Mouse (Mus musculus) neural tube, embryonic 15.5 days (tissue): ENCODE measurements around the gene Dlg2. TPM values are rescaled to one million over a fixed set of nuclear protein-coding genes. Genes with fewer than 3 reads are reported as not detected.

Source experiments
- ATAC-seq: fragments of 200-750 bp; cut with Nextera tagmentation; 2 replicates; pipeline ENCODE4 v1.8.0; 2017; ENCODE audit warnings: mild to moderate bottlenecking, moderate TSS enrichment, moderate library complexity; ENCODE audit not compliant: low FRiP score
- H3K27ac ChIP-seq: fragments of 300-500 bp; sonication (generic); replicated peaks from 2 replicates; pipeline ENCODE4 v1.5.1; 2015; ENCODE audit warnings: mild to moderate bottlenecking, inconsistent platforms
- H3K27me3 ChIP-seq: fragments of 300-500 bp; sonication (generic); replicated peaks from 2 replicates; pipeline ENCODE4 v1.6.1; 2015; ENCODE audit warnings: inconsistent platforms
- H3K36me3 ChIP-seq: fragments of 300-500 bp; sonication (generic); 2 replicates; pipeline ENCODE4 v1.6.1; 2015; ENCODE audit warnings: inconsistent platforms
- H3K4me1 ChIP-seq: fragments of 300-500 bp; sonication (generic); 2 replicates; pipeline ENCODE4 v1.6.1; 2015; ENCODE audit warnings: inconsistent platforms
- H3K4me2 ChIP-seq: fragments of 300-500 bp; sonication (generic); 2 replicates; pipeline ENCODE4 v1.6.1; 2015; ENCODE audit warnings: inconsistent platforms, mild to moderate bottlenecking, moderate library complexity
- H3K4me3 ChIP-seq: fragments of 300-500 bp; sonication (generic); replicated peaks from 2 replicates; pipeline ENCODE4 v1.5.1; 2015; ENCODE audit warnings: mild to moderate bottlenecking, inconsistent platforms
- H3K9ac ChIP-seq: fragments of 300-500 bp; sonication (generic); replicated peaks from 2 replicates; pipeline ENCODE4 v1.6.1; 2015; ENCODE audit warnings: mild to moderate bottlenecking, inconsistent platforms
- H3K9me3 ChIP-seq: fragments of 300-500 bp; sonication (generic); replicated peaks from 2 replicates; pipeline ENCODE4 v1.6.1; 2016; ENCODE audit warnings: inconsistent platforms
- WGBS: fragments of 180-500 bp; shearing (Covaris S2); methylation state at CpG from one replicate; pipeline ENCODE4 v1.1.7; 2015; ENCODE audit warnings: mixed read lengths; 5-methylcytosine and 5-hydroxymethylcytosine counted together
- polyA plus RNA-seq: library from polyadenylated mRNA; unstranded; fragments of >200 nt; fragmentation: Nextera tagmentation; extraction: Ambion mirVana; gene quantifications from 2 replicates; pipeline ENCODE4 v1.2.1, GENCODE M21; 2015

Dlg2 gene
- polyA plus RNA-seq, 1 experiment from 2014 or later, result 29.9 TPM

DNA sequence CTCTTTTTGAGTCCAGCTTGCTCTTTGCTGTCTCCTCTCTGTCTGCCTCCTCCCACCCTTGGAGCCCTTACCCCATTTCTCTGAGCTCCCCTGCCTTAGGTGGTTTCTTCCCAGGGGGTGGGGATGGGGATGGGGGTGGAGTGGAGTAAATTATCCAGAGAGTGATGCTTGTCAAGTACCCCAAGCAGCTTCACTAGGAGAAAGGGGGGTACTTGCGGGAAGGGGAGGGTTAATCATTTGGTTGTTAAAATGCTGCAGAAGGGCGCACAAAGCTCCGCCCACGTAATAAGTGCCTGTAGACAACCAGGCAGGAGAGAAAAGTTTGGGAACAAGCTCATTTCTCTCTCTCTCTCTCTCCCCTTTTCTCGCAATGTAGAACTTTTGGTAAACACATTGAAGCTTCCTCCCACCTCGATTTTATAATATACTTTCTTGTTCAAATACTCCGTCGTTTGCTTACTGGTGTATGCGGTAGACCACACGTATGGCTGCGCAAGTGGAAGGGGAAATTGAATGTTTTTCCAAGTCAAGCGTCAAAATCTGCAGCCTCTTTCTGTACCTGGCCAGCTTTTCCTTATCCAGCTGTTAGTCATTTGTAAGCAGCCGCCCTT, 410.0 kb downstream of the Dlg2 start:
- Histone ChIP-seq H3K27me3 (no peaks in the 10 kb centered on the region), H3K36me3 (no peaks in the 10 kb centered on the region), H3K4me1 (peaks cover 11% of the 10 kb centered on the region), H3K4me2 (peak overlapping the region; percentile 84), H3K27ac (peak overlapping the region; percentile 75), H3K9ac (peak overlapping the region; percentile 58), H3K9me3 (no peaks in the 10 kb centered on the region), H3K4me3 (peak overlapping the region; percentile 50)
- peak; percentile 70; the same call in 1 of the 2 replicates for ATAC-seq
- under 1% methylated on average over 13 of the region's 13 CpGs for WGBS

DNA sequence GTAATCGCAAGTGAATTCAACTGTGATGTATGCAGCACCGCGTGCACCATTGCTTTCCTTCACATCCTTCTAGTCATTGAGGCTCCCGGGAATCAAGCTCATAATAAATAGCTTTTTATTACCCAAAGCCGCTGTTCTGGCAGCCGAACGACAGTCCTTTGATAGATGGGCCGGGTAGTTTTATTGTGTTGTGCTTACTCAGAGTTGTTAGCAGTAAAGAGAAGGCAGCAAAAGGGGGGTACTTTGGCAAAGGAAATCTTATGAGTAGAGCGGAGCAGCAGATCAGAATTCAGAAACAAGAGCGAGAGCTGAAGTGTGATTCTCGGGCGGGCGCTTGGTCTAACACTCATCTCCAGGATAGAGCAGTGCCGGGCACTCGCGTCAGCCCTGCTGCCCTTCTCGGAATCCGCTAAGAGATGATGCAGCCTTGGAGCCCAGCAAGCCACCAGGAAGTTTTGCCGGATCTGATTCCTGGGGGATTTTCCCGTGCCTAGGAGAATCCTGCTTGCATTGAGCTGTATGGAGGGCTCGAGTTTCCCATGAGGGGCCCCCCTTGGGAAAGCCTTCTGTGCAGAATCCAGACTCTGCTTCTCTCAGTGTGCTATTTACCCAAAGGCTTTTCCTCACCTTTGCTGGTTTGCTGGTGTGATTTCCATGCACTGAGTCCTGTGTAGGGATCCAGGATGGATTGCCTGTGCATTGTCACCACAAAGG, 410.7 kb downstream of the Dlg2 start:
- Histone ChIP-seq H3K27me3 (no peaks in the 10 kb centered on the region), H3K4me3 (peak overlapping the region; percentile 50), H3K4me1 (peaks cover 11% of the 10 kb centered on the region), H3K9ac (peak overlapping the region; percentile 58), H3K4me2 (peak overlapping the region; percentile 84), H3K9me3 (no peaks in the 10 kb centered on the region), H3K36me3 (no peaks in the 10 kb centered on the region), H3K27ac (peak overlapping the region; percentile 75)
- peak; percentile 90 for ATAC-seq
- under 1% methylated on average over 21 of the region's 21 CpGs for WGBS

DNA sequence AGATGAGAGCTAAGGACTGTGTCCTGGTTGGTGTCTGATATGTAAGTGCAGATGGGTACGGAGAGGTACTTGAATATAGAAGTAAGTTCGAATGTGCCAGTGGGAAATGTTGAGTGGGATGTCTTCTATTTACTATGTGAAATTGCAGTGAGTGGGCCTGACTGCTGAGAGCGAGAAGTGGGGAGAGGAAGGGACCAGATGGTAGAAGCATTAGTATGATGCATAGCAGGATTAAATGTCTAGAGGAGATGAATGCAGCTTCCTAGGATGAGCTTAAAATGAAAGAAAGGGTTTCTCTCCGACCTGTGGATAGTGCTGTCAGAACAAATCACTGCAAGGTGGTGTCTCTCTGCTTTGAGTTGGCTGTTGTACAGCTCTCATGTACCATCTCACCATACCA, 451.0 kb downstream of the Dlg2 start:
- no peak overlapping the region for H3K4me3 ChIP-seq
- H3K9ac ChIP-seq, result no peak overlapping the region
- no peak overlapping the region for H3K27ac ChIP-seq
- no peaks in the 10 kb centered on the region for H3K4me1 ChIP-seq
- 86% methylated on average over 4 of the region's 4 CpGs for WGBS
- H3K27me3 ChIP-seq, result no peaks in the 10 kb centered on the region
- no peak overlapping the region for H3K4me2 ChIP-seq
- H3K36me3 ChIP-seq, result no peaks in the 10 kb centered on the region
- no peaks in the 10 kb centered on the region for H3K9me3 ChIP-seq
- ATAC-seq, result no peak

DNA sequence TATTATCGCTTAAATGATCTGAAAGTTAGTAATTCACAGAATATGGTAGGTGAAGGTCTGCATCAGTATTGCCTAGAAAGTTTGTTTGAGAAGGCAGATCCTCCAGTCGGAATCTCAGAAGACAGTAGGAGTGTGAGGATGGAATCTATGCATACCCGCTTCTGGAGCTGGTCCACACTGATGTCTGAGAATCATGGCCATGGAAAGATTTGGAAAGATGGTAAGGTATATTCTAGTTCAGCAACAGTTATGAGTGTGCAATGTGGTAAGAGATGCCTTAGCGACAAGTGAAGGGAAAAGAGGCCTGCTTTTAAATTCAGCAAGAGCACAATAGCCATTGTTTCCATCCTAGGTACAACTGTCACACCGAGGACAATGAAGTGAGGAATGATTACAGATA, 464.3 kb downstream of the Dlg2 start:
- Histone ChIP-seq H3K27ac (no peak overlapping the region), H3K4me2 (no peak overlapping the region), H3K9ac (no peak overlapping the region), H3K4me1 (no peaks in the 10 kb centered on the region), H3K9me3 (no peaks in the 10 kb centered on the region), H3K36me3 (no peaks in the 10 kb centered on the region), H3K27me3 (no peaks in the 10 kb centered on the region), H3K4me3 (no peak overlapping the region)
- ATAC-seq, result no peak
- 78% methylated on average over 5 of the region's 5 CpGs for WGBS

DNA sequence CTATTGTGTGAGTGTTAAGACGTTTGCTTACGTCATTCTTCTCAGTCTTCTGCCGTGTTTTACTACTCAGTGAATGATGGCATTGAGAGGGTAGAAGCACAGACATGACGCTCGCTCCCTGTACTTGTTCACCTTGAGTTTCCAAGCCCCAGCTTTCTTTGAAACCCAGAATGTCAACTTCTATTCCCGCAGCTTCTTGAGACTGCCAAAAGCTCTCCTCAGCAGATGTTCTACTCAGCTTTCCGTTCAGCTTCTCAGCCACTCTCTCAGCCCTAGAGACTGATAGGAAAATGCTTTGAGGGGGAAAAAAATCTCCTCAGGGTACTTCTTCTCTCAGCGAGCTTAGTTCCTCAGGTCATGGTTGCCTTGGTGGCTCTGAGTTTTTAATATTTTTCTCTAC, 470.6 kb downstream of the Dlg2 start:
- no peak overlapping the region for H3K4me3 ChIP-seq
- H3K4me2 ChIP-seq, result no peak overlapping the region
- H3K27me3 ChIP-seq, result no peaks in the 10 kb centered on the region
- no peak for ATAC-seq
- H3K4me1 ChIP-seq, result no peaks in the 10 kb centered on the region
- 86% methylated on average over 8 of the region's 8 CpGs for WGBS
- H3K27ac ChIP-seq, result no peak overlapping the region
- H3K9ac ChIP-seq, result no peak overlapping the region
- no peaks in the 10 kb centered on the region for H3K36me3 ChIP-seq
- H3K9me3 ChIP-seq, result no peaks in the 10 kb centered on the region

DNA sequence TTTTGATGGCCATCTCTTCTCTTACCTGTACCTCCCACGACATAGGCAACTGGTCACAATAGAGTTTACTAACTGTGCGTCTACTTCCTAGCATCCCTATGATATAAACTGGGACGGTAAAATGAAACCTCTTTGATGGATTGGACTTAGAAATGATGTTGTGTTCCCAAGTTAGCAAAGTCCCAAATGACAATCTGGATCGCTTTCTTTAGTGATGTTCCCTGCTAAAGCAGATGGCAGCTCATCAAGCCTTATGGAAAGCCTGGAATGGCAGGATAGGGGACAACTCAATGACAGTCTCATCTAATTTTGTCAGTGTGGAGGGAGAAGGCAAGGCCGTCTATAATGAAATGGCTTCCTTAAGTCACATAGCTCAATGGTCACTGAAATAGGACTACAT, 472.7 kb downstream of the Dlg2 start:
- Histone ChIP-seq H3K36me3 (no peaks in the 10 kb centered on the region), H3K4me2 (no peak overlapping the region), H3K9me3 (no peaks in the 10 kb centered on the region), H3K27me3 (no peaks in the 10 kb centered on the region), H3K4me3 (no peak overlapping the region), H3K9ac (no peak overlapping the region), H3K27ac (no peak overlapping the region), H3K4me1 (no peaks in the 10 kb centered on the region)
- 95% methylated on average over 5 of the region's 5 CpGs for WGBS
- ATAC-seq, result no peak

DNA sequence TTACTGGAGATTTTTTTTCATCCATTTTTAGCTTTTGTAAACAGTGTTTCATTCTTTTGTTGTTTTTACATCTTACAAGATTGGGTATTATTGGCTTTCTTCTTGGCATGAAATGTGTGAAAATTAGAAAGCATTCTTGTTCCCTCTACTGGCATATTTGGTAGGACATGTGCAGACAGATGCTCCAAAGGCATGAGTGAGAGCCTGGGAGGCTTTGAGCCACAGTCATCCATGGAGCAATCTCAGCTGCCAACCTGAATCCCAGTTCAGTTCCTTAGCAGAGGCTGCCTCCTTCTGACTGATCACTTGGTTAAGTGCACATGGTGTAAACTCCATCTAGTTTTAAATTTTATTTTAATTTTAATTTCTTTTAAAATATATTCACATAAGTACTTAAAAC, 500.8 kb downstream of the Dlg2 start:
- H3K4me2 ChIP-seq, result no peak overlapping the region
- H3K27me3 ChIP-seq, result no peaks in the 10 kb centered on the region
- no peak for ATAC-seq
- H3K9ac ChIP-seq, result no peak overlapping the region
- no peak overlapping the region for H3K27ac ChIP-seq
- no peaks in the 10 kb centered on the region for H3K4me1 ChIP-seq
- H3K36me3 ChIP-seq, result no peaks in the 10 kb centered on the region
- H3K9me3 ChIP-seq, result no peaks in the 10 kb centered on the region
- H3K4me3 ChIP-seq, result no peak overlapping the region

DNA sequence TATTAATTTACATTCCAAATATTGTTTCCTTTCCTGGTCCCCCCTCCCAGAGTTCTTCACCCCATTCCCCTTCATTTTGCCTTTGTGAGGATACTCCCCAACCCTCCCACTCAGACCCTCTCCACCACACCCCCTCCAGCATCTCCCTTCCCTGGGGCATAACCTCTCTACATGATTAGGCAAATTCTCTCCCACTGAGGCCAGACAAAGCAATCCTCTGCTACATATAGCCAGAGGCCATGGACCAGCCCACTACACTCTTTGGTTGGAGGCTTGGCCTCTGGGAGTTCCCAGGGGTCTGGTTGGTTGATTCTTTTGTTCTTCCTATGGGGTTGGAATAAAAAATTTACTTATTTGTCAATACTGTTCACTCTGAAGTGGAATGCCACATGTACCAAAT, 505.6 kb downstream of the Dlg2 start:
- ATAC-seq, result no peak
- Histone ChIP-seq H3K4me3 (no peak overlapping the region), H3K27me3 (no peaks in the 10 kb centered on the region), H3K9ac (no peak overlapping the region), H3K36me3 (no peaks in the 10 kb centered on the region), H3K9me3 (no peaks in the 10 kb centered on the region), H3K27ac (no peak overlapping the region), H3K4me2 (no peak overlapping the region), H3K4me1 (no peaks in the 10 kb centered on the region)

DNA sequence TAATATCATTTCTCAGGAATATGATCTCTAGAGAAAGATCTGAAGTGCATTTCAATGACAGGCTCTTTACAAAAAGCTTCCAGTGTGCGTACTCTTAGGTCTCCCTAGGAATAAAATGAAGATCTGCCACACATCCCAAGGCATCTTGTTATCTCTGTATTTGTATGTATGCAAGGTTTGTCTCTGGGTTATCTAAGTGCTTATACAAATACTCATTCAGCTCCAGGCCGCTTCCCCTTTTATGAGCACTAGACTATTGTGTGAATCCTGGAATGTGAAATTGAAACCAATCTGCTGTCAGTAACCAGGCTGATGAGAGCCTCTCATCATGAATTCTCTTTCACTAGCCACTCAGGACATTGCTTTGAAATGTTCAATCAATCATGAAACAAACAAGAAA, 534.2 kb downstream of the Dlg2 start:
- ATAC-seq, result no peak
- H3K27ac ChIP-seq, result no peak overlapping the region
- 67% methylated on average over 2 of the region's 2 CpGs for WGBS

DNA sequence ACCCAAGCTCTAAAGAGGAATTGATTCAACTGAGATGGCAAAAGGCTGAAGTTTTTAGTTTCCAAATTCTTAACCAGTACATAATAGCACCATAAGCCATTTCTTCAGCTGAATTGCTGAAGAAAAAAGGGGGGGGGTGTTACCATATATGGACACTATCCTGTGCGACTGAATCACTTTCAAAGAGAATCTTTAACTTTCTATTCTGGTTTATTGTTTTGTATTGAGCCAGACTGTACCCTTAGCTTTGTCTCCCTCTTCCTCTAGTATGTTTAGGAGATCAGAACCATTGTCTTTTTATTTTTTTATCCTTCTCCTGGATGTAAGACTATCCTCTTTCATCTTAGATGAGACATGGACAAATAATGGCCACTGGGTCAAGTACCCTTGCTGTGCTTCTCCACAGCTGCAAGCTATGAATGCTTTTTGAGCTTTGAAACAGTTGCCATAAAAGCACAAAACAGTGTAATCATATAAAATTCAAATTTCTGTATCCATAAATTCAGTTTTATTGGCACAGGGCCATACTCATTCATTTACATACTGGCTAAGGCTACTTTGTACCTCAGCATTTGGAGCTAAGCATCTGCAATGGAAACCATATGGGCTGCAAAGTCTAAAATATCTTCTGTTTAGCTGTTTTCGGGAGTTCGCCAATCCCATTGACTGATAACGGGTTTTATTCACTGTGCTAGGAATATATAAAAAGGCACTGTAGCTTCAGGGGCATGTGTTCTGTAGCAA, 568.7 kb downstream of the Dlg2 start:
- Histone ChIP-seq H3K4me2 (no peak overlapping the region), H3K27ac (no peak overlapping the region), H3K36me3 (no peaks in the 10 kb centered on the region), H3K4me1 (no peaks in the 10 kb centered on the region), H3K27me3 (no peaks in the 10 kb centered on the region), H3K4me3 (no peak overlapping the region), H3K9me3 (no peaks in the 10 kb centered on the region), H3K9ac (no peak overlapping the region)
- no peak for ATAC-seq
- 74% methylated on average over 4 of the region's 4 CpGs for WGBS

More for the DNA sequence above, 534.2 kb downstream of the Dlg2 start:
- H3K27me3 ChIP-seq, result no peaks in the 10 kb centered on the region
- H3K9me3 ChIP-seq, result no peaks in the 10 kb centered on the region
- no peak overlapping the region for H3K4me2 ChIP-seq
- no peak overlapping the region for H3K9ac ChIP-seq
- no peaks in the 10 kb centered on the region for H3K4me1 ChIP-seq
- no peak overlapping the region for H3K4me3 ChIP-seq
- no peaks in the 10 kb centered on the region for H3K36me3 ChIP-seq

DNA sequence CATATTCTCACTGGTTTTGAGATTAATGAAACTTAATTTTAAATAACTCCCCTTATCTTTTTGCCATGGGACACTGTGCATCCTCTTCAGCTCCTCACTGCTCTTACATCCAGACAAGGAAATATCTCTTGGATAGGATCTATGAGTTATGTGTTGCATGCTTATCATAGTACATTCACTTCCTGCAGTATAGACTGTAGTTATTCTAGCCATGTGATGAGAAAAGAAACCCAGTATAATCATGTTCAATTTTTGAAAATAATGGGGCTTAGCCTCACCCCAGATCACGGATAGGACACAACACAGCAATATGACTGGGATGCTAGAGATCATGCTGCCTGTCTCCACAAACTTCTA, 569.2 kb downstream of the Dlg2 start:
- Histone ChIP-seq H3K9me3 (no peaks in the 10 kb centered on the region), H3K36me3 (no peaks in the 10 kb centered on the region), H3K4me2 (no peak overlapping the region), H3K4me3 (no peak overlapping the region), H3K27me3 (no peaks in the 10 kb centered on the region), H3K4me1 (no peaks in the 10 kb centered on the region), H3K9ac (no peak overlapping the region), H3K27ac (no peak overlapping the region)
- 95% methylated on average over 1 of the region's 1 CpGs for WGBS
- ATAC-seq, result no peak
